Mouse (Mus musculus) splenic B cell, adult 2 months (primary cell): ENCODE measurements around the gene Eif5a.

ENCODE experiments used
- DNase-seq: peaks from one replicate; pipeline ENCODE4 v3.0.0-alpha.2; 2011; ENCODE audit warnings: low read depth, low spot score
- H3K27me3 ChIP-seq: 2 replicates; pipeline ENCODE4 v1.6.1; 2012; ENCODE audit warnings: mild to moderate bottlenecking, low read length, moderate library complexity, mixed read lengths; ENCODE audit not compliant: control insufficient read depth, poor library complexity, insufficient read depth, severe bottlenecking
- H3K36me3 ChIP-seq: 2 replicates; pipeline ENCODE4 v1.6.1; 2012; ENCODE audit warnings: mild to moderate bottlenecking, low read length, moderate library complexity, mixed read lengths; ENCODE audit not compliant: control insufficient read depth, poor library complexity, insufficient read depth, severe bottlenecking

The Eif5a gene

GRCm38 (mm10) chr11:69952274-69952673, 30.5 kb upstream of the Eif5a start:
- DNase-seq: peak; percentile 47
- no peaks in the 10 kb centered on the region for H3K36me3 ChIP-seq
- no peaks in the 10 kb centered on the region for H3K27me3 ChIP-seq

- DNase-seq: peak; percentile 59
Measured at GRCm38 (mm10) chr11:69950807-69951459, 29.2 kb upstream of the Eif5a start.

GRCm38 (mm10) chr11:69948763-69949150, 27.0 kb upstream of the Eif5a start:
- H3K27me3 ChIP-seq: no peaks in the 10 kb centered on the region
- H3K36me3 ChIP-seq: no peaks in the 10 kb centered on the region
- peak; percentile 92 for DNase-seq

More at GRCm38 (mm10) chr11:69950807-69951459, 29.2 kb upstream of the Eif5a start:
- Histone ChIP-seq H3K36me3 (no peaks in the 10 kb centered on the region), H3K27me3 (no peaks in the 10 kb centered on the region)

- peak; percentile 85 for DNase-seq
- H3K27me3 ChIP-seq: no peaks in the 10 kb centered on the region
- no peaks in the 10 kb centered on the region for H3K36me3 ChIP-seq
Measured at GRCm38 (mm10) chr11:69948066-69948762, 26.5 kb upstream of the Eif5a start, which contains the start of gene Slc2a4. Gene Slc2a4, minus strand, starts transcription at chr11:69948188.

GRCm38 (mm10) chr11:69947337-69948065, 25.7 kb upstream of the Eif5a start:
- no peak for DNase-seq

GRCm38 (mm10) chr11:69945997-69946891, 24.5 kb upstream of the Eif5a start:
- no peak for DNase-seq
- Histone ChIP-seq H3K36me3 (no peaks in the 10 kb centered on the region), H3K27me3 (no peaks in the 10 kb centered on the region)

More at GRCm38 (mm10) chr11:69947337-69948065, 25.7 kb upstream of the Eif5a start:
- H3K36me3 ChIP-seq: no peaks in the 10 kb centered on the region
- no peaks in the 10 kb centered on the region for H3K27me3 ChIP-seq

- no peak for DNase-seq
- Histone ChIP-seq H3K27me3 (no peaks in the 10 kb centered on the region), H3K36me3 (no peaks in the 10 kb centered on the region)
Measured at GRCm38 (mm10) chr11:69945216-69945615, 23.5 kb upstream of the Eif5a start.

GRCm38 (mm10) chr11:69940962-69941361, 19.2 kb upstream of the Eif5a start:
- no peak for DNase-seq
- Histone ChIP-seq H3K27me3 (peaks cover 3% of the 10 kb centered on the region), H3K36me3 (no peaks in the 10 kb centered on the region)

- DNase-seq: no peak
- Histone ChIP-seq H3K27me3 (peaks cover 3% of the 10 kb centered on the region), H3K36me3 (no peaks in the 10 kb centered on the region)
Measured at GRCm38 (mm10) chr11:69939731-69940130, 18.0 kb upstream of the Eif5a start.

GRCm38 (mm10) chr11:69939181-69939580, 17.4 kb upstream of the Eif5a start:
- Histone ChIP-seq H3K36me3 (no peaks in the 10 kb centered on the region), H3K27me3 (peaks cover 3% of the 10 kb centered on the region)
- DNase-seq: no peak

- DNase-seq: no peak
- peaks cover 3% of the 10 kb centered on the region for H3K27me3 ChIP-seq
Measured at GRCm38 (mm10) chr11:69938401-69938979, 16.7 kb upstream of the Eif5a start.

GRCm38 (mm10) chr11:69937834-69938233, 16.1 kb upstream of the Eif5a start:
- peaks cover 3% of the 10 kb centered on the region for H3K27me3 ChIP-seq

More at GRCm38 (mm10) chr11:69938401-69938979, 16.7 kb upstream of the Eif5a start:
- H3K36me3 ChIP-seq: no peaks in the 10 kb centered on the region

GRCm38 (mm10) chr11:69937385-69937784, 15.6 kb upstream of the Eif5a start:
- Histone ChIP-seq H3K27me3 (peaks cover 3% of the 10 kb centered on the region), H3K36me3 (no peaks in the 10 kb centered on the region)
- DNase-seq: no peak

More at GRCm38 (mm10) chr11:69937834-69938233, 16.1 kb upstream of the Eif5a start:
- DNase-seq: no peak
- H3K36me3 ChIP-seq: no peaks in the 10 kb centered on the region
